Mouse (Mus musculus) urinary bladder, postnatal 25 days (tissue): ENCODE data around the gene Lrrc73.

Experiments used
- DNase-seq: peaks from one replicate; pipeline ENCODE4 v3.0.0; 2022; ENCODE audit warnings: low spot score

Lrrc73 gene

DNA sequence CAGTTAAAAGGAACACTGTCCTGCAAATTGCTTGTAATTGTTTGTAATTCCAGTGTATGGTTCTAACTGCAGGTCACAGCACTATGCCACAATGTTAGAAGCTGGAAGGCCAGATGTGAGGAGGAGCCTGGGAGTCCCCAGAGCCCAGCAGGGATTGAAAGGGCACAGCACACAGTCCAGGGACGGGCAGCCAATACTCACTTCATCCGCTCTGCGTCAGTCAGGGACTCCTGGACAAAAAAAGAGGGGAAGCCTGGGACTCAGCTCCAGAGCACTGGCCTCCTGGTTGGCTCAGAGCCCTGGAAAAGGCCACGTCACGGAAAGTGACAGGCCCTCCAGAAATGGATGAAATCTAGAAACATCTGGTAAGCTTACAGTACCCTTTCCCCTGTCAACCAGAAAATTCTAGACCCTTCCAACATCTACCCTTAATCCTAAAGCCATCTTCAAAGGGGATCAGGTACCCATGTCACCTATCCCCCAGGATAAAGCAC is 8.9 kb downstream of the Lrrc73 start:
- DNase-seq = no peak

DNA sequence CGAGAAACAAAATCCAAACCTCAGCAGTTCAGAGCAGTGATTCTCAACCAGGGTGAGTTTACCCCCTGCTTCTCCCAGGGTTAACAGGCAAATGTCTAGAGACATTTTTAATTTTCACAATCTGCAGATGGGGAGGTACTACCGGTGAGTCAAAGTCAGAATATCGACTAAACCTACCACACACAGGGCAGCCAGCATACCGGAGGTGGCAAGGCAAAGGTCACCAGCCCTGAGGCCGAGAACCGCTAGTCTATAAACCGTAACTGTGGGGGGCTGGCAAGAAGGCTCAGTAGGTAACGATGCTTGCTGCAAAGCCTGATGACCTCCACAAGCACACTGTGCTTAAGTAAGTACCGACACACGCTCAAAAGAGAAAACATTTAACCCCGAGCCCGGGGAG is 12.2 kb downstream of the Lrrc73 start:
- no peak for DNase-seq

DNA sequence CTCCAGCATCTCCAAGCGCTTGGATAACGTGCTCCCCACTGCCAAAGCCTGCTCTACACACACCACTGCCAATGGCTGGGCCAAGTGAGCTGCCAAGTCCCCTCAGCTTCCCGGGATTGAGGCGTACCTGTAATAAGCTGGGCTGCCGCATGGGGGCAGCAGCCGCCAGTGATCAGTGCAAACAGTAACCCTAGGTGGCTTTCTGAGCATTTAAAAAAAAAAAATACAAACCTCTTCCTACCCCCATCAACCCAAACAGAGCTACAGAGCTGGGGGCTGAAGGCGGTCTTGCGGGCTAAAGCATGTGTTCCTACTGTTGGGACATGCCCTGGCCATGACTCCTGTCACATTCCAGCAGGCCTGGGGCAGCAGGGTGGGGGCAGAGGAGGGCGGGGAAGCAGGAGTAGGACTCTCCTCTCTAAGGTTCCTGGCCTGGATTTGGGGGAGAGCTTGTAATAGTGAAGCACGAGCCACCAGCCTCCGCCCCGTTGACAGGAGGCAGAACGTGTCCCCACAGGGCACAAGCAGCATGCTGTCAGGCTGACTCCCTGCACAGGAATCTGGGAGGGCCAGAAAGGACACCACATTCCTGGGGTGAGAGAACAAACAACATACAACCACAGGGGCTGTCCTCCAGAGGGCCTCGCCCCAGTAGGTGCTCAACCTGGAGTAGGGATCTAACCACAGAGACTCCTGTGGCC is 12.7 kb downstream of the Lrrc73 start:
- DNase-seq = peak; percentile 73

DNA sequence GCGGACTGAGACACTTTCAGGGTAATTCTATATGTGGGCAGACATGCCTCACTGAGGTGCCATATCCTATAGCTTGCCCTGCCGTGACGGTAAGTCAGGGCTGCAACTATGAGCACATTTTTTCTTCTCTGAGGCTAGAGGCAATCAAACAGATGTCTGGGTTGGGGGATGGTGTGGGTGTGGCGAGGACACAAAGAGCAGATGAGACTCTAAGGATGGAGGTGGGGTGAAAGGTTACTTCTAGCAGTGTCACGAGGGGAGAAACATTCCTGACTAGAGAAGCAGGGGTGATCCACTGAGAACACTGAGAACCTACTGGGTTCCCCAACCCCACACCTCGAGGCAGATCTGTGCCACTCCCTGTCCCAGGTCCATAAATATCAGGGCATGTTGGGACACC is 13.7 kb downstream of the Lrrc73 start:
- no peak for DNase-seq

DNA sequence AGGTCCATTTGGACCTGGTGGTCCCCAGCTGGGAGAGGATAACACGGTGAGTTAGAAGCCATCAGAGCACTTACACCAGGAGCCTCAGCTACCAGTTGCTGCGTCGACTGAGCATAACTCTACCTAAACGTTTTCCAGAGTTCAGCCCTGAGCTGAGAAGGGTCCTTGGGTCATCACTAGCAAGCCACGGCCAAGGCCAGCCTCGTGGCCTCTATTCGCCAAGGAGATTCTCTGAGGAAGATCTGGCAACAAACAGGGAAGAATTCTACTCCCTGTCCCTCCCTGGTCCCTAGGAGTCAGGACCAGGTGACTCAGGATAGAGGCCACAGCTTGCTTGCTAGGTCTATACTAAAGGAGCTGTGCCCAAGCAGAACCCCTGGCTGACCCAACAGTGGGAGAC is 14.2 kb downstream of the Lrrc73 start:
- DNase-seq = no peak

DNA sequence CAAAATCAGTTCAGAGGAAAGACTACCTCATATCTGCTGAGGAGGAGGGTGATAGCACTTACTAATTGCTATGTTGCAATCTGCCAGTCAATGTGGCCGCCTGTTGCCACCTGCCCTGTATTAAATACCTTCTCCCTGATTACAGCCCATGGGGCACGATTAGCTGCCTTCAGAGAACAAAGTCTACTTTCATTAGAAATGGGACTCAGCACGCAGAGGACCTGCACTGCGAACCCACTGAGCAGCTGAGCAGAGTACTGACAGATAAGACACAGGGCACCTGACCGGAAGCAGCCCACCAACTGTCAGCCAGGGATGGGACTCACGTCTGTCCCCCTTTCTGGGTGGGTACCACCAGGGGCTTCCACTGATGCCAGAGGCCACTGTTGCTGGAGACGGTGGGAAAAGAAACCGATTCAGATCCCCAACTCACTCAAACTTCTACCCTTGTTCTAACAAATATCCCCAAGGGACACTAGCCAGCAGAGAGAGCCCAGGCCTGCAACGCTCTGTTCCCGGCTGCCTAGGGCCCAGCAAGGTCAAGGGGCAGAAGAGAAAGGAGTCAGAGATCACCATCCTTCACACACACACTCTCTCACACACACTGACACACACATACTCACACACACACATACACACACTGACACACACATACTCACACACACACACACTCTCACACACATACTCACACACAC is 14.8 kb downstream of the Lrrc73 start:
- no peak for DNase-seq

DNA sequence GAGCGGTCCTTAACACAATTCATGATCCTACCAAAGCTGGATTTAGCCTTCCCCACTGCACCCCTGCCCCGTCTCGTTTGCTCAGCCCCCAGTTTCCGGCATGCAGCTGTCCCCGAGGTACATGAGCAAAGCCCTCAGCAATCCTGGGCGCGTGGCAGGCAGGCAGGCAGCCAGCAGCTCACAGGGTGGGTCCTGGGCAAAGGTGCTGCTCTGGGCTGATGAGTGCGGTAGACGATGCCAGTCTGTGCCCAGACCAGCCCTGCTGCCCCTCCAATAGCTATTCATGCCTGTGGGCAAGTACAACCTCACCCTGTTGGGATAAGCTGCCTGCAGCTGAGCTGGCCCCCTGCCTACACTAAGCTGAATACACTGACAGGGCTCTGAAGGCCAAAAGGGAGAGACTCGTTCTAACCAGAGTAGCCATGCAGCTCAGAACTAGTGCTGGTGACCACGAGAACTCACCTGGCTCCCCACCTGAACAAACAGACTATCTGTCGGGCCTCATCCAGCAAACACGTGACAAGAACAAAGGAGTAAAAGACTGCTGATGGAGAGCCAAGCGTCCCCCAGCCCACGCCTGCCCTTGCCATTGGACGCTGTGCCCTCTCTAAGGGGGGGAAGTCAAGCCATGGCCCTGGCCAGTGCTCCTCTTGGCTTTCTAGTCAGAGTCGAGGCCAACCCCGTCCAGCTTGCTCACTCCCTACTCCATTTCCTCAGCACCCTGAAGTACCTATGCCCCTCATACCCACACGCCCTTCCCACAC is 16.6 kb downstream of the Lrrc73 start:
- DNase-seq = peak; percentile 54

DNA sequence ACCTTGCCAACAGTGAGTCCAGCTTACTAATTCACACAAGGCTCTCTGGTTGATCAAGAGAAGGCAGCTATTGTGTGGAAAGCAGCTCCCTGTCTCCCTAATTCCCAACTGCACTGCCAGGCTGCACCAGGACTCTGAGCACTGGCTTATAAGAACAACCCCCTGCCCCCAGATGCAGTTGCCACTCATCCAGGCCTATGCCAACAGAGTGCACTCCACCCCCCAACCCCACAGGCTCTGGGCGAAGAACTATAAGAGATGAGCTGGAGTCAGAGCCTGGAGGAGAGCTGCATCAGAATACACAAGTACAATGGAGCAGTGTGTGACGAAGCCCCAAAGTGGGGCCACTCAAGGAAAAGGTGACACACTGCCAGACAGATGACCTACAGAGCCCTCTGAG is 18.7 kb downstream of the Lrrc73 start:
- DNase-seq = no peak

DNA sequence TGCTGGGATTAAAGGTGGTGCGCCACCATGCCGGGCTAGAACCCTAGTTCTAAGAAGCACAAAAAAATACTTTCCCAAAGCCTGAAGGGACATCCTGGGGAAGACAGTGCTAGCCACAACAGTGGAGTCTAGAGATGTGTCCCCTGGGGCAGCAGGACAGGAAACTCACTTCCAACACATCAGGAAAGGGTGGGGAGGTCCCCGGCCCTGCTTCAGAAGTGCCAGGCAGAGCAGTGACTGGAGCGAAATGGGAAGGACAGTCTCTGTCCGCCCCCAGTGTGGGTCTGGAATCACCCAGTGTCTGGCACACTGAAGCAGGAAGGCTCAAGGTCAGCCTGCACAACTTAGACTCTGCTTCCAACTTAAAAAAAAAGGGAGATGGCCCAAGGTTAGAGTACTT is 19.3 kb downstream of the Lrrc73 start:
- no peak for DNase-seq

DNA sequence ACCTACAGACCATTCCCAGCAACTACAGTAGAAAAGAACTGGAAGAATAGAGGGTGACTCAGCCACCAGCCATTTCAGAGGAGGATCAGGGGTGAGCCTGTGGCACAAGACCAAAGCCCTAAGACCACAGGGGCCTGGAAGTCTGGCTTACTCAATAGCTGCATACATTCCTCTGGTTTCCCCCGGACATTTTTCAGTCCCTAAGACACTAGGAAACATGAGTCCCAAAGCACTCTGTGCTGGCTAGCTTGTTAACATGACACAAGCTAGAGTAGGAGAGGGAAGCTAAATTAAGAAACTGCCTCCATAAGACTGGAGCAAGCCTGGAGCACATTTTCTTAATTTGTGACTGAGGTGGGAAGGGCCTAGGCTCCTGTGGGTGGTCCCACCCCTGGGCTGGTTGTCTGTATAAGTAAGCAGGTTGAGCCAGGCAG is 20.5 kb downstream of the Lrrc73 start:
- DNase-seq = no peak

DNA sequence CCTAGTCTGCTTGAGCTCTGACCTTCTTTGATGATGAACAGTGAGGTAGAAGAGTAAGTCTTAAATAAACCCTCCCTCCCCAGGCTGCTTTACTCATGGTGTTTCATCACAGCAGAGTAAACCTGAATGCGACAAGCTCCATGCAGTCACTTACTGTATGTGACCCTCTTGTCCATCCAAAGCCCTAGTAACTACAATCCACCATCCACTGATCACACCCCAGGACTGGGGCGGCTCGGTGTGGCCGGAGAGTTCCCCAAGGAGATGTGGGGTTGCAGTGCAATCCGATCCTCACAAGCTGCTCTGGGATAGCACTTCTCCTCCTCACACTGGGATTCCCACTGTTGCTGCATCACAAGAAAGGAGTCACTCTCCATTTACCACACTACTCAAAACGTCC is 21.1 kb downstream of the Lrrc73 start:
- no peak for DNase-seq

DNA sequence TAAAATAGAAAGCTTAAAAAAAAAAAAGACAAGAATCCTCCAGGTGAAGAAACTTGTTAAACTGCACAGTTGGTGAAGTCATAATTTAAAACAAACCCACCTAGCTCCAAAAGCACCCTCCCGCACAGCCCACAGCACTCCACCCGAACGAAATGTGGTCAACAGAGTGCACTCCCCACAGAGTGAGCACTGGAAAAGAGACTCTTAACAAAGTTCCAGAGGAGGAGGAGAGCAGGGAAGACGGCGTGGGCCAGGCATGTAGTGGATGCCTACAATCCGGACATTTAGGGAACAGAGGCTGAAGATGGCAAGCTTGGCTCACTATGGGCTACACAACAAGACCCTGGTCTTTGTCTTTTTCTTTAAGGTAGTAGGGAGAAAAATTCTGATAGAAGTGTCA is 21.7 kb downstream of the Lrrc73 start:
- no peak for DNase-seq

DNA sequence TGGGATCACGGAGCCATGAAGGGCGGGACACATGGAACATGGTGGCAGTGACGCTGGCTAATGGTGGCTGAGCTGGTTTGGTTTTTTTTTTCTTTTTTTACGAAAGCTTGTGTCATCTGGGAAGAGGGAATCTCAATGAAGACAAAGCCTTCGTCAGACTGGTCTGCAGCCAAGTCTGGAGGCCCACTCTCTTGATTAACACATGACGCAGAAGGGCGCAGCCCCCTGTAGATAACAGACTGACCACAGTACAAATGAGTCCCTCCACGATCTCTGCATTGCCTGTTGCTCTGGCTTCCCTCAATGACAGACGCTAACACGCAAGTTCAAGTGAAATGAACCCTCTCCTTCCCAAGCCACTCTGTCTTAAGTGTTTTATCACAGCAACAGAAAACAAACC is 22.2 kb downstream of the Lrrc73 start:
- no peak for DNase-seq

DNA sequence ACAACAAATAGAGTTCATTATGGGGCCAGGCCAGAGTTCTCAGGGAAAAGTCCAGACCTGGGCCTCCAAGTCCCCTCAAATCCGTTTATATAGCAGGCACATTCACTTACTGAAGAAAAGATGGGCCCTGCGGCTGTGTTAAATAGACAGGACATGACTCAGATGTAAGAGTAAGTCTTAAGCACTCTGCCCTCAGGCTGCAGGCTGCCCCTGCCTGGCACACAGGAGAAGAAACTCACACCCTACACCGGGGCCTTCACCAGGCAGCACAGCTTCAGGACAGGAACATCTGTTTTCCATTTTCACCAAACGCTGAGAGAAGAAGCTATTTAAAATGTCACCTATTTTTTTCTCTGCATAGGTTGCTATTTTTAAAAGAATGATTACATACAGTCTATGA is 24.3 kb downstream of the Lrrc73 start:
- no peak for DNase-seq

DNA sequence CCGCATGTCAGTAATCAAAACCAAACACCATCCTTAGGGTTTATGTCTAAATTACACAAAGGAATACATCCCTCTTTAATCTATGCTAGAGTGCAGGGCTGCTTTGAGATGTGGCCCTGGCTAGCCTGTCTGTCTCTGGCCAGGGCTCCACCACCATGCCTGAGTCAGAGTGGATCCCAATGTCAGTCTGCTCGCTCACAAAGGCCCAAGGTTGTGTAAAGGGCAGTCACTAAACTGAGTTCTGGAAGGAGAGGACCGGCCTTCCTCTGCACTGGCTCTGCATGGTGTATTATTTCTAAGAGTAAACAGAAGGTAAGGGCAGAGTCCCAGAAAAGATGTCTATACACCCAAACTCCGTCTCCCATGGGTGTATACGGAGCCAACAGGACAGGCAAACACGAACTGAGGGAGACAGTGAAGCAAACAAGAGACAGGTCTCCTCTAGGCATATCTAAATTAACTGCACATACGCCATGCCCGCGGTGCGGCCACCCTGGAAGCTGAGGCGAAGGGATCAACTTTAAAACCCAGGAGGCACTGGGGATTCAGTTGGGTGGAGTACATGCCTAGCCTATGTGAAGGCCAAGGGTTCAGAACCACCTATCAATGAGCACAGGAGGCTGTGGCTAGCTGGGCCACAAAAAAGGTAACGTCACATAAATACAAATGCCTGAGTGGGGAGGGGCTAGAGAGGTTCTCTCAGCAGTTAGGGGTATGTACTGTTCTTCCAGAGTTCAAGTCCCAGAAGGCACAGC is 24.9 kb downstream of the Lrrc73 start:
- no peak for DNase-seq

DNA sequence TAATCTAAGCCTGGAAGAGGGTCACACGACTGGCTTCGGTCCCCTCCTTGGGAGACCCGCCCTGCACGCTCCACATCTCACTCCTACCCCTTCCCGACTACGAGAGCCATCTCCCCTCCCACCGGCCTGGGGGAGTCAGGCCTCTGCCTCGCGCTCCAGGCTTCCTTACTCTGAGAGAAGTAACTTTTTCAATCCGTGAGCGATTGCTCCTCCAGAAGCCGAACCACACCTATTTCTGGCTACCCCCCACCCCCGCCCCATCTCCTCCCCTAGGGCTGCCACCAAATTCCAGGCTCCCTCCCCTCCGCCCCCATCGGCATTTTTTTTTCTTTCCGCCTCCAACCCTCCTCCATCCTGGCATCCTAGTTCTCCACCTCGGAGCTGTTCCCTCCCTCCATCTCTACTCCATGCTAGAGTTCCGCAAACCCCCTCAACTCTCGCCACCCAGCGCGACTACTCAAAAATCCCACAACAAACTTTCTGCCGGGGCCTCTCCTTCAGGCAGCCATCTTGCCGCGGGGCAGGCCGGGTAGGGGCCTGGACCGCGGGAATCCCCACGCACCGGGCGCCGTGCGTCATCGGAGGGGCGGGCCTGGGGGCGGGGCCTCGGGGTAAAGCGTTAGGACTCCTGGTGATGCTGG is 29.3 kb downstream of the Lrrc73 start, which contains the start of gene Tjap1:
TSS of gene Tjap1 (minus strand) at position 544 of the 641 bp plus-strand sequence.
- DNase-seq = peak; percentile 83

DNA sequence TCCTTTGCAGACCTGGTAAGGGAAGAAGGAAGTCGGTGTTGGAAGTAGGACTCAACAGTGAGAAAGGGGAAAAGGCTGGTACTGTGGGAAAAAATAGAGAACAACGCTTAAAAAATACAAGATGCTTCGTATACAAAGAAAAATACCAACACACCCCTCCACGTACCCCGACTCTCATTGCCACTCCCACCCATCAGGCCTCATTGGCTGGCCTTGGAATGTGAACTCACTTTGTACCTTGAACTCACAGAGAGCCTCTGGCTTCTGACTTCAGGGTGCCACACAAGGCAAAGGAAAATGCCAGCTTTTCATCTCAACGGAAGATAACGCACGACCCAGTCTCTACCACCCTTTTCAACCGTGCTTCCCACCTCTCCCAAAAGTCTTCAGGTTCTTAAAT is 29.8 kb downstream of the Lrrc73 start:
- no peak for DNase-seq

DNA sequence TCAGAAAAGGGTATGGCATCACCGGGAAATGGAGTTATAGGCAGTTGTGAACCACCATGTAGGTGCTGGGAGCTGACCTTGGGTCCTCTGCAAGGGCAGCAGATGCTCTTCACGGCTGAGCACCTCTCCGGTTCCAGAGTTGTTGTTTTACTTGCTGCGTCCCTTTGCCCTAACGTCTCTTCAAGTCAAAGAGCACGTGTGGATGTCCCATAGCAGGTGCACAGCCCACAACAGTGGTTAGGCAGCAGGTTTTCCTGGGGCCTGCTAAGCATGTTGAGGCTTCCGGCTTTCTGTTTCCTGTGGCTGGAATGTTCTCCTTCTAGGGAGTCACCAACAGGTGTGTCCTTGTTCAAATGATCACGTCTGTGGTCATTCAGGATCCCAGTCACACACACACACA is 30.6 kb downstream of the Lrrc73 start:
- DNase-seq = no peak

DNA sequence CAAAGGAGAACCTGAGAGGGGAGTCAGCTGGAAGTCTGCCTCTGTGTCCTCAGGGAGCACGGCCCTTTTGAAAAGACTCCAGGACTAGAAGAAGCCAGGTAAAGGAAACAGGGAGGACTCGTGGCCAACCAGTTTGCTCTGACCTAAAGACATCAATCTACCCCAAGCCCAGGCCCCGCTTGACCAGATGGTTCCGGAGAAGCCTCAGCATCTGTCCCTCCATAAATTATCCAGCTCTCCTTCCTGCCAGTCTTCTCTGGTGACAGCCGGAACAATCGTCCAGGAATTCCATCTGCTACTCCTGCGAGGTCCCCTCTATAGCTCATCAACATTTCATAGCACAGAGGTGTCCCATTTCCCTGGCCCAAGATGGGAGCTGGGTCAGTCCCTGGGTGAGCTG is 31.3 kb downstream of the Lrrc73 start:
- no peak for DNase-seq

DNA sequence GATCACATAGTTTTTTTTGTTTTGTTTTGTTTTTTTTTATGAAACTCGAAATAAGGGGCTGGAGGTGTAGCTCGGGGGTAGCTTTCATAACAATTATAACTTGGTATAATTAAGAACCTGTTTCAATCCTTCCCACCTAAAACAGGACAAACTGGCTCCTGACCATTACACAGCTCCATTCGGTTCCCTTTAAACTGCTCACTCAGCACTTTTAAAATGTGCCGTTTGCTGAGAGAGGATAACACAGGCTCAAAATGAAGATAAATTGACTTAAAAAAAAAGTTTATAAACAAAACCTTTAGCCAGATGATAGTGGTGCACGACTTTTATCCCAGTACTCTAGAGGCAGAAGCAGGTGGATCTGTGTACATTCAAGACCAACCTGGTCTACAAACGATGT is 32.1 kb downstream of the Lrrc73 start:
- no peak for DNase-seq

DNA sequence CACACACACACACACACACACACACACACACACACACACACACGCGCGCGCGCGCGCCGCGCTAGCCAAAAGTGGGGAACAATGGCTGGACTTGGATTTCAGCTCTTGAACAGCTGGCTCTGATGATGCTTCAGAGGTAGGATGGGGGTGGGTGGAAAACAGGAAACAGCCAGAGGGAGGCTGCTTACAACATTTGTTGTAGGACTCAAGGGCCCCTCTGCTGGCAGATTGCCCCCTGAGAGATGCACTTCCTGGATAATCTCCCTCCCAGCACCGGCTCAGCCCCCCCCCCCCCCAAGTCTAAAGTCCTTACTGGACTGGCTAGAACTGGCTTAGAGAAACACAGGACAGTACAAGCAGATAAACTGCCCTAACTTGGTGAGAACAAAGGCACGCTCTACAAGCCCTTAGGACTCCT is 34.4 kb downstream of the Lrrc73 start:
- no peak for DNase-seq

DNA sequence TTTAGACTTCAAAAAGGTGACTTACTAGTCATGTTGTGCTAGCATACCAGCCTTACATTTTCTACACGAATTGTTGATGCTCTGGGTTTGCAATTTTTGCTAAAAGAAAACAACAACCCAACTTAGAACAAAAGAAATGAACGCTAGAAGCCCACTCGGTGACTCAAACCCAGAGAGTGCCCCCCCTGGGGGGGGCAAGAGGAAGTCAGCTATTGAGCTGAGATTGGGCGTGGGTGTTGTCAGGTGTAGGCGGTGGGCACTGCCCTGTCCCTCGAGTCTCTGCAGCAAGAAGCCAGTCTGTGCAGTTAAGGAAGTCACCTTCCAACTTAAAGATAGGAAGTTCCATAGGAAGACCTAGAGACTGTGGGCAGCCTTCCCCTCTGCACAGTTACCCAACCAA is 43.3 kb downstream of the Lrrc73 start:
- DNase-seq = no peak
